Mouse (Mus musculus) limb, embryonic 11.5 days (tissue): ENCODE results near the gene Tnpo1. TPM values are rescaled to one million over a fixed set of nuclear protein-coding genes. Genes with fewer than 3 reads are reported as not detected.
A peak's percentile ranks its signal among the peaks of the same experiment; 100 is the strongest.
"Not testable (repeated sequence)": the region's sequence is repeated elsewhere in the genome, so short reads cannot be mapped to it uniquely, and the experiment has no call there.

ENCODE experiments used
- ATAC-seq: fragments of 200-750 bp; cut with Nextera tagmentation; 2 replicates; pipeline ENCODE4 v1.8.0; 2017; ENCODE audit warnings: low read depth; ENCODE audit not compliant: insufficient number of reproducible peaks, low FRiP score, low TSS enrichment
- DNase-seq: peaks from one replicate; pipeline ENCODE4 v3.0.0-alpha.2; 2015; ENCODE audit warnings: low spot score
- H3K27ac ChIP-seq: fragments of 300-500 bp; sonication (generic); replicated peaks from 2 replicates; pipeline ENCODE4 v1.5.1; 2014; ENCODE audit warnings: low read depth, mild to moderate bottlenecking, low read length
- H3K27me3 ChIP-seq: fragments of 300-500 bp; sonication (generic); 2 replicates; pipeline ENCODE4 v1.6.1; 2014; ENCODE audit warnings: mild to moderate bottlenecking, low read length, mixed read lengths; ENCODE audit not compliant: control insufficient read depth, insufficient read depth
- H3K36me3 ChIP-seq: fragments of 300-500 bp; sonication (generic); 2 replicates; pipeline ENCODE4 v1.6.1; 2014; ENCODE audit warnings: mild to moderate bottlenecking, low read length, moderate library complexity, mixed read lengths; ENCODE audit not compliant: control insufficient read depth, insufficient read depth
- H3K4me1 ChIP-seq: fragments of 300-500 bp; sonication (generic); 2 replicates; pipeline ENCODE4 v1.6.1; 2014; ENCODE audit warnings: low read length, mixed read lengths; ENCODE audit not compliant: control insufficient read depth, insufficient read depth
- H3K4me2 ChIP-seq: fragments of 300-500 bp; sonication (generic); 2 replicates; pipeline ENCODE4 v1.6.1; 2014; ENCODE audit warnings: low read depth, mild to moderate bottlenecking, moderate library complexity; ENCODE audit not compliant: severe bottlenecking
- H3K4me3 ChIP-seq: fragments of 300-500 bp; sonication (generic); 2 replicates; pipeline ENCODE4 v1.5.1; 2014; ENCODE audit warnings: low read depth, low read length
- H3K9ac ChIP-seq: fragments of 300-500 bp; sonication (generic); 2 replicates; pipeline ENCODE4 v1.6.1; 2014; ENCODE audit warnings: mild to moderate bottlenecking, low read length
- H3K9me3 ChIP-seq: fragments of 300-500 bp; sonication (generic); 2 replicates; pipeline ENCODE4 v1.6.1; 2016; ENCODE audit warnings: low read length; ENCODE audit not compliant: control insufficient read depth
- WGBS: fragments of 180-500 bp; shearing (Covaris S2); extraction: QIAGEN DNeasy Blood & Tissue Kit; methylation state at CpG from one replicate; pipeline ENCODE4 v1.1.7; 2014; 5-methylcytosine and 5-hydroxymethylcytosine counted together
- polyA plus RNA-seq: library from polyadenylated mRNA; unstranded; fragments of >200 nt; fragmentation: Nextera tagmentation; extraction: Ambion mirVana; gene quantifications from 2 replicates; pipeline ENCODE4 v1.2.1, GENCODE M21; 2014

The Tnpo1 gene
- polyA plus RNA-seq, 1 experiment from 2014 or later, result 60.0 TPM

GRCm38 (mm10) chr13:98845794-98846193, 80.4 kb downstream of the Tnpo1 start:
- no peak overlapping the region for H3K4me2 ChIP-seq
- DNase-seq, result no peak
- no peak for ATAC-seq
- no peak overlapping the region for H3K9ac ChIP-seq
- 90% methylated on average over 1 of the region's 1 CpGs for WGBS
- H3K4me3 ChIP-seq, result no peak overlapping the region
- no peaks in the 10 kb centered on the region for H3K4me1 ChIP-seq
- H3K27me3 ChIP-seq, result no peaks in the 10 kb centered on the region
- H3K27ac ChIP-seq, result no peak overlapping the region
- H3K36me3 ChIP-seq, result peaks cover 9% of the 10 kb centered on the region
- H3K9me3 ChIP-seq, result no peaks in the 10 kb centered on the region

GRCm38 (mm10) chr13:98836423-98837088, 89.6 kb downstream of the Tnpo1 start:
- Histone ChIP-seq H3K9me3 (no peaks in the 10 kb centered on the region), H3K4me3 (no peak overlapping the region), H3K4me2 (no peak overlapping the region), H3K36me3 (no peaks in the 10 kb centered on the region), H3K27me3 (no peaks in the 10 kb centered on the region), H3K27ac (no peak overlapping the region), H3K4me1 (no peaks in the 10 kb centered on the region), H3K9ac (no peak overlapping the region)
- WGBS, result 91% methylated on average over 6 of the region's 6 CpGs
- DNase-seq (no peak), ATAC-seq (no peak; the same call in 1 of the 2 replicates)

GRCm38 (mm10) chr13:98835740-98836139, 90.4 kb downstream of the Tnpo1 start:
- Histone ChIP-seq H3K9ac (no peak overlapping the region), H3K4me2 (no peak overlapping the region), H3K4me1 (no peaks in the 10 kb centered on the region), H3K4me3 (no peak overlapping the region), H3K27me3 (no peaks in the 10 kb centered on the region), H3K9me3 (no peaks in the 10 kb centered on the region), H3K27ac (0 out of 2 replicates have a peak overlapping the region, but pooled peaks have one; percentile 14), H3K36me3 (no peaks in the 10 kb centered on the region)
- WGBS, result 92% methylated on average over 5 of the region's 5 CpGs
- DNase-seq, result no peak
- ATAC-seq, result no peak

GRCm38 (mm10) chr13:98834723-98835122, 91.5 kb downstream of the Tnpo1 start:
- H3K4me3 ChIP-seq, result no peak overlapping the region
- no peaks in the 10 kb centered on the region for H3K36me3 ChIP-seq
- WGBS, result 83% methylated on average over 3 of the region's 3 CpGs
- ATAC-seq, result 0 out of 2 replicates have a peak, but pooled peaks have one; percentile 55
- H3K4me1 ChIP-seq, result no peaks in the 10 kb centered on the region
- no peak overlapping the region for H3K27ac ChIP-seq
- no peaks in the 10 kb centered on the region for H3K9me3 ChIP-seq
- no peak for DNase-seq
- H3K9ac ChIP-seq, result no peak overlapping the region
- H3K27me3 ChIP-seq, result no peaks in the 10 kb centered on the region
- no peak overlapping the region for H3K4me2 ChIP-seq

- DNase-seq (no peak), ATAC-seq (no peak)
- Histone ChIP-seq H3K27me3 (no peaks in the 10 kb centered on the region), H3K4me1 (no peaks in the 10 kb centered on the region), H3K9ac (no peak overlapping the region), H3K9me3 (no peaks in the 10 kb centered on the region), H3K27ac (no peak overlapping the region), H3K36me3 (no peaks in the 10 kb centered on the region), H3K4me2 (no peak overlapping the region), H3K4me3 (no peak overlapping the region)
- WGBS, result 57% methylated on average over 1 of the region's 1 CpGs
Measured at GRCm38 (mm10) chr13:98834199-98834598, 92.0 kb downstream of the Tnpo1 start.

GRCm38 (mm10) chr13:98832451-98833450, 93.4 kb downstream of the Tnpo1 start:
- Histone ChIP-seq H3K27ac (no peak overlapping the region), H3K4me2 (no peak overlapping the region), H3K9me3 (no peaks in the 10 kb centered on the region), H3K4me1 (no peaks in the 10 kb centered on the region), H3K4me3 (no peak overlapping the region), H3K27me3 (no peaks in the 10 kb centered on the region), H3K36me3 (no peaks in the 10 kb centered on the region), H3K9ac (no peak overlapping the region)
- DNase-seq (no peak), ATAC-seq (no peak)
- WGBS, result 82% methylated on average over 10 of the region's 10 CpGs

- H3K4me1 ChIP-seq, H3K9me3 ChIP-seq, H3K27me3 ChIP-seq, H3K36me3 ChIP-seq, ATAC-seq, H3K4me3 ChIP-seq, H3K27ac ChIP-seq, H3K9ac ChIP-seq, DNase-seq, H3K4me2 ChIP-seq: not testable (repeated sequence)
- WGBS, result 96% methylated on average over 6 of the region's 6 CpGs
Measured at GRCm38 (mm10) chr13:98829026-98829425, 97.2 kb downstream of the Tnpo1 start.

GRCm38 (mm10) chr13:98825574-98825973, 100.6 kb downstream of the Tnpo1 start:
- no peaks in the 10 kb centered on the region for H3K4me1 ChIP-seq
- no peak overlapping the region for H3K9ac ChIP-seq
- no peaks in the 10 kb centered on the region for H3K9me3 ChIP-seq
- no peaks in the 10 kb centered on the region for H3K27me3 ChIP-seq
- no peak overlapping the region for H3K4me2 ChIP-seq
- ATAC-seq (no peak), DNase-seq (no peak)
- H3K4me3 ChIP-seq, result no peak overlapping the region
- no peak overlapping the region for H3K27ac ChIP-seq
- H3K36me3 ChIP-seq, result no peaks in the 10 kb centered on the region
- 88% methylated on average over 4 of the region's 4 CpGs for WGBS
